Mouse (Mus musculus): ENCODE measurements around the gene Klhdc1. TPM values are rescaled to one million over a fixed set of nuclear protein-coding genes. Genes with fewer than 3 reads are reported as not detected.
A peak's percentile ranks its signal among the peaks of the same experiment; 100 is the strongest.

Gene Klhdc1
- total and polyA plus RNA-seq, 2 experiments from 2014 or later = 9.7 to 19.1 TPM

DNA sequence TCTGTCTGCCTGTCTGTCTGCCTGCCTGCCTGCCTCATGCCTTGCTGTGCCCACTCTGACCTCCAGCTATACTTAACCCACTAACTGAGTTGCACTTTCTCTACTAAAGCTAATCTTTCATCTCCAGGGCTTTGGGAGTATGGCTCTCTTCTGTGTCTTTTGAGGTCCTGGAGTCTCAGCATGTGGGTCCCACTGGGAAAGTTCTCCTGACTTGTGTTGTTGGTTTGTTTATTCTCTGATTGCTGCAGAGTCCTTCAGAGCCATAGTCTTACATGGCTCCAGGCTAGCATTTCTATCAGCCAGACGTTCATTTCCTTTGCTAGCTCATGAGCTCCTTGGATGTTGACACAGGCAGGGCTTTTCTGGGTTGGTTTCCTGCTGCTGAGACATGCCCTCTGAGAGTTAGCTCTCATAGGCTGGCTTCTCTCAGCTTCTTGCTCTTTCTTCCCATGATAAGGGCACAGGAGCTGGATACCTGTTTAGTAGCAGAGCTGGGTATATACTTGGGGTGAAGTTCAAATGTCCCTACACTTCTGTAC is 39.0 kb downstream of the Klhdc1 start:
- H3K27ac ChIP-seq (ENCODE audit: low read depth) = no peak overlapping the region
- DNase-seq (ENCODE audit: low spot score) (peak; percentile 29), ATAC-seq (ENCODE audit: insufficient read depth, low read depth) (peak; percentile 27; the same call in 1 of the 2 replicates)
- no peak overlapping the region for H3K4me3 ChIP-seq (ENCODE audit: low read depth, low read length)
- H3K4me2 ChIP-seq (ENCODE audit: low read depth, low read length) = no peak overlapping the region
- no peaks in the 10 kb centered on the region for H3K9me3 ChIP-seq (replicated peaks; ENCODE audit: control insufficient read depth, low read length)
- no peak overlapping the region for H3K9ac ChIP-seq (replicated peaks; ENCODE audit: low read depth, low read length)
- H3K27me3 ChIP-seq (ENCODE audit: control insufficient read depth, insufficient read depth, low read length) = no peaks in the 10 kb centered on the region
- WGBS = 16% methylated on average over 1 of the region's 1 CpGs
- TF ChIP-seq CTCF (IDR thresholded peaks at IDR 0.05; ENCODE audit: low read depth) = no peak
- no peaks in the 10 kb centered on the region for H3K36me3 ChIP-seq (replicated peaks; ENCODE audit: control insufficient read depth, insufficient read depth, low read length)
- no peaks in the 10 kb centered on the region for H3K4me1 ChIP-seq (ENCODE audit: control insufficient read depth, insufficient read depth)

DNA sequence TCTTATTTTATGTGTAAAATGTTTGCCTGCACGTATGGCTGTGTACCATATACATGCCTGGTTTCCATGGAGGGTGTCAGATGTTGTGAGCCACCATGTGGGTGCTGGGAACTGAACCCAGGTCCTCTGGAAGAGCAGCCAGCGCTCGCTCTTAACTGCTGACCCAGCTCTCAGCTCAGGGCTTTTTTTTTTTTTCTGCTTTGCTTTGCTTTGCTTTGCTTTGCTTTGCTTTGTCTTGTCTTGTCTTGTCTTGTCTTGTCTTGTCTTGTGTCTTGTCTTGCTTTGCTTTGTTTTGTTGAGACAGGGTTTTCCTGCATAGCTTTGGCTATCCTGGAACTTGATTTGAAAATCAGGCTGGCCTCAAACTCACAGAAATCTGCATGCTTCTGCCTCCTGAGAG is 39.9 kb downstream of the Klhdc1 start:
- TF ChIP-seq CTCF (IDR thresholded peaks at IDR 0.05; ENCODE audit: low read depth) (no peak), EP300 (IDR thresholded peaks at IDR 0.05; ENCODE audit: low read depth) (no peak)
- DNase-seq (ENCODE audit: low spot score) (no peak), ATAC-seq (ENCODE audit: insufficient read depth, low read depth) (no peak)
- Histone ChIP-seq H3K4me3 (ENCODE audit: low read depth, low read length) (no peak overlapping the region), H3K9me3 (replicated peaks; ENCODE audit: control insufficient read depth, low read length) (no peaks in the 10 kb centered on the region), H3K36me3 (replicated peaks; ENCODE audit: control insufficient read depth, insufficient read depth, low read length) (no peaks in the 10 kb centered on the region), H3K27me3 (ENCODE audit: control insufficient read depth, insufficient read depth, low read length) (no peaks in the 10 kb centered on the region), H3K27ac (ENCODE audit: low read depth) (no peak overlapping the region), H3K4me2 (ENCODE audit: low read depth, low read length) (no peak overlapping the region), H3K9ac (replicated peaks; ENCODE audit: low read depth, low read length) (no peak overlapping the region), H3K4me1 (ENCODE audit: control insufficient read depth, insufficient read depth) (no peaks in the 10 kb centered on the region)
- 85% methylated on average over 3 of the region's 3 CpGs for WGBS

DNA sequence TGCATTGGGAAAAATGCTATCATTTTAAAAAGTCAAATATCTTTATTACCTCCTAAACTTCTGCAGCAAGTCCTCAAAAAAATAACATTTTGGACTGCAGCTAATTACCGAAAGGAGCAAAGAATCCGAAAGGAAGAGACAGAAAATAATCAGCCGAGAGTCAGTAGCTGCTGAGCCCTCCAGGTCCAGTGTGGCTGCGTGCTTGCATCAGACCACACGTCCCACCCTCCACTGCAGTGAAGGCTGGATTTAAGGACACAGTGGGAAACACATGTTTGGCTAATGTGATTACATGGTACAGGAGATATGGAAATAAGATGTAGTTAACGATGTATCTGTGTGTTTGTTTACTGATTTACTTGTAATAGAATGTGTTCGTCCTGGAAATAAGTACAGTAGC is 42.2 kb downstream of the Klhdc1 start:
- no peaks in the 10 kb centered on the region for H3K27me3 ChIP-seq (ENCODE audit: control insufficient read depth, insufficient read depth, low read length)
- H3K4me3 ChIP-seq (ENCODE audit: low read depth, low read length) = no peak overlapping the region
- no peak for DNase-seq (ENCODE audit: low spot score)
- WGBS = 80% methylated on average over 7 of the region's 7 CpGs
- TF ChIP-seq CTCF (IDR thresholded peaks at IDR 0.05; ENCODE audit: low read depth) (no peak), EP300 (IDR thresholded peaks at IDR 0.05; ENCODE audit: low read depth) (no peak)
- H3K27ac ChIP-seq (ENCODE audit: low read depth) = no peak overlapping the region
- H3K36me3 ChIP-seq (replicated peaks; ENCODE audit: control insufficient read depth, insufficient read depth, low read length) = no peaks in the 10 kb centered on the region
- no peaks in the 10 kb centered on the region for H3K4me1 ChIP-seq (ENCODE audit: control insufficient read depth, insufficient read depth)
- ATAC-seq (ENCODE audit: insufficient read depth, low read depth) = no peak
- H3K9ac ChIP-seq (replicated peaks; ENCODE audit: low read depth, low read length) = no peak overlapping the region
- no peaks in the 10 kb centered on the region for H3K9me3 ChIP-seq (replicated peaks; ENCODE audit: control insufficient read depth, low read length)
- no peak overlapping the region for H3K4me2 ChIP-seq (ENCODE audit: low read depth, low read length)

DNA sequence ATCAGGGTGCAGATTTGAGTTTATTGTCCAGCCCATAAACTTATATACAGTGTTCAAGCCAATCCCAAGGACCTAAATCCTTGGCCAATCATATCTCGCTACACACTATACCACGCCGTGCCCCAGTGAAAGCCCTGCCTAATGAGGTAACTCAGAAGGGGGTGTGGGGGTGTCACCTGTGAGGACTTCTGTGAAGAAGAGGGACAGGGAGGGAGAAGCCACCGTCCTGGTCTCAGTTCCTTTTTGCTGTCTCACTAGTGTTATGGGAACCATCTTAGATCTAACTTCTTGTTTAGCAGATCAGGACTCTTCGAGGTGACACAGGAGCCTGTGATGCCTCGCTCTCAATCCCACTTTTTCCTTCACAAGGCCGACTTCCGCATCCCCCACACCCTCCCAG is 46.6 kb downstream of the Klhdc1 start:
- H3K36me3 ChIP-seq (replicated peaks; ENCODE audit: control insufficient read depth, insufficient read depth, low read length) = no peaks in the 10 kb centered on the region
- no peak for DNase-seq (ENCODE audit: low spot score)
- H3K9ac ChIP-seq (replicated peaks; ENCODE audit: low read depth, low read length) = no peak overlapping the region
- H3K4me1 ChIP-seq (ENCODE audit: control insufficient read depth, insufficient read depth) = no peaks in the 10 kb centered on the region
- WGBS = 80% methylated on average over 8 of the region's 8 CpGs
- H3K27me3 ChIP-seq (ENCODE audit: control insufficient read depth, insufficient read depth, low read length) = no peaks in the 10 kb centered on the region
- TF ChIP-seq EP300 (IDR thresholded peaks at IDR 0.05; ENCODE audit: low read depth) (no peak), CTCF (IDR thresholded peaks at IDR 0.05; ENCODE audit: low read depth) (no peak)
- ATAC-seq (ENCODE audit: insufficient read depth, low read depth) = no peak
- no peak overlapping the region for H3K27ac ChIP-seq (ENCODE audit: low read depth)
- no peaks in the 10 kb centered on the region for H3K9me3 ChIP-seq (replicated peaks; ENCODE audit: control insufficient read depth, low read length)
- no peak overlapping the region for H3K4me3 ChIP-seq (ENCODE audit: low read depth, low read length)
- H3K4me2 ChIP-seq (ENCODE audit: low read depth, low read length) = no peak overlapping the region

DNA sequence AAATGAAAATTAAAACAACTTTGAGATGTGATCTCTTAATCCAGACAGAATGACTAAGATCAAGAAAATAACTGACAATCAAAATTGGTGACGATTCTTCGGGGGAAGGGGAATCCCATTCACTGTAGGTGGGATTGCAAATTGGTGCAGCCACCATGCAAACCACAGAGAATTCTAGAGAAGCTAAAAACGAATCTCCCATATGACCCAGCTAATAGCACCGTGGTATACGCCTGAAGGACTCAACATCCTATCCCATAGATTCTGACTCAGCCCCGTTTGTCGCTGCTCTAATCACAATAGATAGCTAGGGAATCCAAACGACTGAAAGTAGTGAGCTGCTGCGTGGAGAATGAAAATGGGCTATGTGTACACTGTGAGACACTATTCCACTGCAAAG is 47.7 kb downstream of the Klhdc1 start:
- no peak overlapping the region for H3K4me3 ChIP-seq (ENCODE audit: low read depth, low read length)
- H3K4me1 ChIP-seq (ENCODE audit: control insufficient read depth, insufficient read depth) = no peaks in the 10 kb centered on the region
- WGBS = 52% methylated on average over 9 of the region's 9 CpGs
- no peaks in the 10 kb centered on the region for H3K27me3 ChIP-seq (ENCODE audit: control insufficient read depth, insufficient read depth, low read length)
- H3K4me2 ChIP-seq (ENCODE audit: low read depth, low read length) = no peak overlapping the region
- no peak overlapping the region for H3K27ac ChIP-seq (ENCODE audit: low read depth)
- TF ChIP-seq CTCF (IDR thresholded peaks at IDR 0.05; ENCODE audit: low read depth) = no peak
- TF ChIP-seq EP300 (IDR thresholded peaks at IDR 0.05; ENCODE audit: low read depth) = no peak
- H3K9ac ChIP-seq (replicated peaks; ENCODE audit: low read depth, low read length) = no peak overlapping the region
- ATAC-seq (ENCODE audit: insufficient read depth, low read depth) = no peak
- no peaks in the 10 kb centered on the region for H3K36me3 ChIP-seq (replicated peaks; ENCODE audit: control insufficient read depth, insufficient read depth, low read length)
- H3K9me3 ChIP-seq (replicated peaks; ENCODE audit: control insufficient read depth, low read length) = no peaks in the 10 kb centered on the region
- DNase-seq (ENCODE audit: low spot score) = no peak

- DNase-seq (ENCODE audit: low spot score) = no peak
- H3K4me2 ChIP-seq (ENCODE audit: low read depth, low read length) = no peak overlapping the region
- no peak overlapping the region for H3K9ac ChIP-seq (replicated peaks; ENCODE audit: low read depth, low read length)
- H3K9me3 ChIP-seq (replicated peaks; ENCODE audit: control insufficient read depth, low read length) = no peaks in the 10 kb centered on the region
- TF ChIP-seq CTCF (IDR thresholded peaks at IDR 0.05; ENCODE audit: low read depth) (no peak), EP300 (IDR thresholded peaks at IDR 0.05; ENCODE audit: low read depth) (no peak)
- 76% methylated on average over 6 of the region's 6 CpGs for WGBS
- H3K4me3 ChIP-seq (ENCODE audit: low read depth, low read length) = no peak overlapping the region
- H3K4me1 ChIP-seq (ENCODE audit: control insufficient read depth, insufficient read depth) = no peaks in the 10 kb centered on the region
- no peak overlapping the region for H3K27ac ChIP-seq (ENCODE audit: low read depth)
- ATAC-seq (ENCODE audit: insufficient read depth, low read depth) = no peak
- no peaks in the 10 kb centered on the region for H3K36me3 ChIP-seq (replicated peaks; ENCODE audit: control insufficient read depth, insufficient read depth, low read length)
- H3K27me3 ChIP-seq (ENCODE audit: control insufficient read depth, insufficient read depth, low read length) = no peaks in the 10 kb centered on the region
These were observed 51.4 kb downstream of the Klhdc1 start for GRCm38 (mm10) chr12:69292401-69292800.

Measured in heart, postnatal 0 days (tissue).